Mouse (Mus musculus): Measurements from ENCODE around the gene Meiob. TPM values are rescaled to one million over a fixed set of nuclear protein-coding genes. Genes with fewer than 3 reads are reported as not detected.

Gene Meiob
- polyA plus RNA-seq, 1 experiment from 2014 or later = not detected

GRCm38 (mm10) chr17:24877336-24878116 lies 73.4 kb downstream of the Meiob start:
- Histone ChIP-seq H3K9me3 (no peaks in the 10 kb centered on the region), H3K27ac (no peak overlapping the region; the same call in 1 of the 2 replicates), H3K9ac (peak overlapping the region; percentile 31), H3K27me3 (no peaks in the 10 kb centered on the region), H3K4me2 (replicated peaks) (no peak overlapping the region), H3K4me3 (no peak overlapping the region), H3K4me1 (peaks cover 3% of the 10 kb centered on the region; the same call in 1 of the 2 replicates), H3K36me3 (peaks cover 3% of the 10 kb centered on the region)
- 51% methylated on average over 10 of the region's 10 CpGs for whole genome bisulfite sequencing
- no peak for ATAC-seq (ENCODE audit: insufficient number of reproducible peaks, insufficient read depth, low FRiP score, low TSS enrichment)

DNA sequence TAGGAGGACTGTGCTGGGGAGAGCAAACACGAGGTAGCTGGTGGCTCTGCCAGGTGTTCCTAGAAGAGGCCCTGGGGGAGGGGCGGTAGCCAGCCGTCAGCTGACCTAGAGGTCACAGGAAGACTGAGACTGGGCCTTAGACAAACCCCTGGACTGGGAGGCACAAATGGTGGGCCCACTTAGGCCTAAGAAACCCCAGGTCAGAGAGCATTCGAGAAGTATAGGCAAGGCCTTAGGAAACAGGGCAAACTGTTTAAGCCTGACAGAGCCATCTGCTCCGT lies 74.0 kb downstream of the Meiob start:
- H3K36me3 ChIP-seq = peaks cover 9% of the 10 kb centered on the region
- no peaks in the 10 kb centered on the region for H3K9me3 ChIP-seq
- no peak for ATAC-seq (ENCODE audit: insufficient number of reproducible peaks, insufficient read depth, low FRiP score, low TSS enrichment)
- no peak overlapping the region for H3K4me3 ChIP-seq
- H3K27me3 ChIP-seq = no peaks in the 10 kb centered on the region
- H3K9ac ChIP-seq = no peak overlapping the region
- peaks cover 3% of the 10 kb centered on the region; the same call in 1 of the 2 replicates for H3K4me1 ChIP-seq
- no peak overlapping the region for H3K4me2 ChIP-seq (replicated peaks)
- no peak overlapping the region for H3K27ac ChIP-seq
- 31% methylated on average over 5 of the region's 5 CpGs for WGBS

DNA sequence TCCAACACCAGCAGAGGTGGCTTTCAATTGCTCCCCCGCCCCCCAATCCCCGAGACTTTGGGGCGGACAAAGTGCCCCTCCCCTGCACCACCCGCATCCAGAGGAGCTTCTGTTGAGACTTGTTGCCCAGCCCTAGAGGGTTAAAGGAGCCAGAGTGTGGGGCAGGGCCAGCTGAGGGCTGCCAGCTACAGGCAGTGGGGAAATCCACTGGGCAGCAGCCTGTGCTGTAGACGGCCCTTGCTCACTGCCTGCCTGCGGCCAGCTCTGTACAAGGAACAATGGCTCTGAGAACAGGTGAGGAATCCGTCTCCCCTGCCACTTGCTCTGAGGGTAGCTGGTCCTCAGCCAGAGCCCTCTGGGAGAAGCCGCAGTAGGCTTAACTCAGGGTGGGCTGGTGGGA lies 74.4 kb downstream of the Meiob start:
- no peak overlapping the region for H3K9ac ChIP-seq
- no peaks in the 10 kb centered on the region for H3K9me3 ChIP-seq
- peaks cover 14% of the 10 kb centered on the region for H3K36me3 ChIP-seq
- 67% methylated on average over 8 of the region's 8 CpGs for WGBS
- H3K27me3 ChIP-seq = no peaks in the 10 kb centered on the region
- no peak overlapping the region for H3K4me2 ChIP-seq (replicated peaks)
- H3K27ac ChIP-seq = no peak overlapping the region
- peaks cover 3% of the 10 kb centered on the region; the same call in 1 of the 2 replicates for H3K4me1 ChIP-seq
- H3K4me3 ChIP-seq = no peak overlapping the region
- no peak for ATAC-seq (ENCODE audit: insufficient number of reproducible peaks, insufficient read depth, low FRiP score, low TSS enrichment)

DNA sequence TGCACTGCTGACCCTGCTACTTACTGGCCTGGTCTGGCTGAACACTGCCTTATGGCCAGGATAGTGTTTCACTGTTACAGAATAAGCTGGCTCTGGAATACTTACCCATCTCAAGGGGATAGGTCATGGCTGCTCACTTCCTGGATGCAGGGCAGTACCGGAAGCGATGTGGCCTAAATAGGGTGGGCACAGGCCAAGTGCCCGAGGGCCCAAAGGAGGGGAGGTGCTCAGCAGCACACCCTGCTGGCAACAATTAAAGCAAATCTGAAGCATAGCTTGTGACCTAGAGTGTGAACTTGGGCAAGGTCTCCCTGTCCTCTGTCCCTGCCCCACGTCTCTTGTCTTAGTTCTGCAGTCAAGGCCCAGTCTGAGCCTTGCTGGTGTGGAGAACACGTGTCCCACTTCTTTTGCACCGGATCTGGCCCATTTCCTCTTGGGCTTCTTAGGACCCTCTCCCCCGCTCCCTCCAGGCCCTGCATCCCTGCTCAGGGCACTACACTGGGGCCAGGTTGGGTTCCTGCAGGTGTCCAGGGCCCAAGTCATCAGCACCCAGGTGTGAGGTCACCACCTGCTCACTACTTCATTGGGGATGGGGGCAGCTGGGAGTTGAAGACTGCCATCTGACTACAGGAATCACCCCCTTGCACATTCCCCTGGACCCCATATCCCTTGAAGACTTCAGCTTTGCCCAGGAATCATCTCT lies 77.8 kb downstream of the Meiob start:
- no peak overlapping the region for H3K27ac ChIP-seq
- no peak overlapping the region for H3K9ac ChIP-seq
- H3K4me1 ChIP-seq = peaks cover 13% of the 10 kb centered on the region
- H3K4me2 ChIP-seq (replicated peaks) = no peak overlapping the region
- WGBS = 36% methylated on average over 7 of the region's 7 CpGs
- no peaks in the 10 kb centered on the region for H3K27me3 ChIP-seq
- no peak for ATAC-seq (ENCODE audit: insufficient number of reproducible peaks, insufficient read depth, low FRiP score, low TSS enrichment)
- H3K36me3 ChIP-seq = peaks cover 17% of the 10 kb centered on the region
- H3K4me3 ChIP-seq = no peak overlapping the region
- H3K9me3 ChIP-seq = no peaks in the 10 kb centered on the region

DNA sequence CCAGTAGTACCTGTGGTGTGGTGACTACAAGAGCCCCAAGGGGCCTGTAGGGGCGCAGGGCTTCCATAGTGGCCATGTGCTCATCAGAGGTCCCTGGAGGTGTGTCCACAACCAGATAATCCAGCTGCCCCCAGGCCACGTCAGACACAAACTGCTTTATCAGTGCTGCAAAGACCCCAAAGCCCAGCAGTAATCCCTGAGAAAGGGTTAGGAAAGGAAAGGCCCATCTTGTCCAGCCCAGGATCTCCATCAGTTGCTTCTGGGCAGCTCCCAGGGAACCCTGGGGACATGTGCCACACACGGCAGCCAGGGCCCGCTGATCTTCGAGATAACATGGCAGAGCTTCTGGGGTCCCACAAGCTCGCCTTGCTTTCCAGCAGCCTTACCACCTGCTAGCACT lies 80.3 kb downstream of the Meiob start:
- 86% methylated on average over 6 of the region's 6 CpGs for WGBS
- H3K4me3 ChIP-seq = no peak overlapping the region

DNA sequence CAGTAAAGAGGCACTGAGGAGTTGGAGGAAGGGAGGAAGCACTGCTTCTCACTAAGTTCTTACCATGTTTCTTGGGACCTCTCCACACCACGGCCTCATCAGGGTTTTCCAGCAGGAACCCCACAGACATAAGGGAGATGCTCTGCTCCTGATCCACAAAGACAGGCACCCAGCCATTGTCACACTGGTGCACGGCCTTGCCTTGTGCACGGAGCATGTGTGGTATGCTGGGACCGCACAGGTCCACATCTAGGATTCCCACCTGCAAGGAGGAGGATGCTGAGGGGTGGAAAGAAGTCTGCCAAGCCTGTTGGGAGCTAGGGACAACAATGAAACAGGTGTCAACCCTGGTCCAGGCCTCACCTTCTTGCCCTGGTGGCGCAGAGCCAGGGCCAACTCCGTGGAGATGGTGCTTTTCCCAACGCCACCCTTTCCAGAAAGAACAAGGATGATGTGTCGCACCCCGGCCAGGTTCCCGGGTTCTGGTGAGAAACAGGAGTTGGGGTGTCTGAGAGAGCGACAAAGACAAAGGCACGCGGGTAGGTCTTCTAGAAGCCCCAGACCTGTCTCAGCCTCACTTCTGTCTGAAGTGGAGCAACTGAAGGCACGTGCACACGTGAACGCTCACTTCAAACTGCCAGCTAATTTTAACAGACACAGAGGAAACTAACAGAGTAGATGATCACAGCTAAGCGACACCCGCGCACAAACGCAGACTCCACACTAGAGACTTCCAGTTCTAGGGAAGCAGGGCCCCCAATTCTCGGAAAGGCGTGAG lies 81.5 kb downstream of the Meiob start:
- Histone ChIP-seq H3K9me3 (no peaks in the 10 kb centered on the region), H3K27ac (no peak overlapping the region), H3K4me3 (peak overlapping the region; percentile 88), H3K9ac (peak overlapping the region; percentile 56), H3K4me1 (peaks cover 25% of the 10 kb centered on the region), H3K4me2 (replicated peaks) (peak overlapping the region; percentile 93), H3K36me3 (peaks cover 33% of the 10 kb centered on the region), H3K27me3 (no peaks in the 10 kb centered on the region)
- WGBS = 26% methylated on average over 22 of the region's 22 CpGs
- no peak for ATAC-seq (ENCODE audit: insufficient number of reproducible peaks, insufficient read depth, low FRiP score, low TSS enrichment)

More for the DNA sequence above, 80.3 kb downstream of the Meiob start:
- H3K9me3 ChIP-seq = no peaks in the 10 kb centered on the region
- ATAC-seq (ENCODE audit: insufficient number of reproducible peaks, insufficient read depth, low FRiP score, low TSS enrichment) = no peak
- peaks cover 25% of the 10 kb centered on the region for H3K4me1 ChIP-seq
- peaks cover 23% of the 10 kb centered on the region for H3K36me3 ChIP-seq
- no peaks in the 10 kb centered on the region for H3K27me3 ChIP-seq
- H3K4me2 ChIP-seq (replicated peaks) = no peak overlapping the region
- H3K27ac ChIP-seq = no peak overlapping the region
- H3K9ac ChIP-seq = no peak overlapping the region

DNA sequence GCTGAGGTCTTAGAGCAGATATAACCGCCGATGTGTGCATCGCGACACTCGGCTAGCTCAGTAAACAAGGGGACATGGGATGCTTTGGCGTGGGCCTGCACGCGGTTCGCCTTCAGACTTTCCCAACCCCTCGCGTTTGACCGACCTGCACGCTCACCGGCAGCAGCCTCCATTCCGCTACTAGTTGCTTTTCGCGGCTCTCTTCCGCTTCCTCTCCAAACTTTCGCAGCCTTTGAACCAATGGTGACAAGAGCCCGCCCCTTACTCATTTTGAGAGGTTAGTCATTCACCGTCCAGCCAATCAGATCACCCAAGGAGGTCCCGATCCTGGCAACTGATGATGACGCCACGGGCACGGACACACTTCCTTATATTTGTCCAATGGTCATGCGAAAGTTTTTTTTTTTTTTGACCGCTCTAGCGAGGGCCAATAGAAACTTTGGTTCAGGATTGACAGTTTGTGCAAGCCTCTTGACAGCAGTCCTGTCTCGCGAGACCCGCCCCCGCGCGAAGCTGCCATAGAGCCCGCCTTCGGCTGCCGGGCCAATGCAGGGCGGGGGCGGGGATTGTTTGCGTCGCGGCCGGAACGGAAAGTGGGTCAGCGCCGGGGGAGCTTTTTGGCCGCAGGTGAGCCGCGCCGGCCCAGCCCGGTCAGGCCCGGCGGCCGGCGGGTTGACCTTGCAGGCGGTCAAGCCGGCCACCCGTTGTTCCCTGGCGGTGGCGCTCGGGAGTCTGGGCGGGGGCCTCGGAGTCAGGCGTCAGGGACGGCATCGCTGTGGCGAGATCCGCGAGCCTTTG lies 82.2 kb downstream of the Meiob start, which contains the start of the genes Nubp2 and Spsb3:
Gene Nubp2, minus strand, starts transcription at position 216 of the 798 bp plus-strand sequence.
Gene Spsb3, plus strand, starts transcription at position 510 of the 798 bp plus-strand sequence.
- peak within 1 kb of the TSS; percentile 72 for H3K9ac ChIP-seq
- H3K9me3 ChIP-seq = no peaks in the 10 kb centered on the region
- WGBS = under 1% methylated on average over 69 of the region's 69 CpGs
- no peaks in the 10 kb centered on the region for H3K27me3 ChIP-seq
- H3K27ac ChIP-seq = no peak within 1 kb of the TSS
- H3K4me3 ChIP-seq = peak within 1 kb of the TSS; percentile 88
- peak within 1 kb of the TSS; percentile 96 for H3K4me2 ChIP-seq (replicated peaks)
- peaks cover 41% of the 10 kb centered on the region for H3K36me3 ChIP-seq
- peak; percentile 95 for ATAC-seq (ENCODE audit: insufficient number of reproducible peaks, insufficient read depth, low FRiP score, low TSS enrichment)
- H3K4me1 ChIP-seq = peaks cover 25% of the 10 kb centered on the region

DNA sequence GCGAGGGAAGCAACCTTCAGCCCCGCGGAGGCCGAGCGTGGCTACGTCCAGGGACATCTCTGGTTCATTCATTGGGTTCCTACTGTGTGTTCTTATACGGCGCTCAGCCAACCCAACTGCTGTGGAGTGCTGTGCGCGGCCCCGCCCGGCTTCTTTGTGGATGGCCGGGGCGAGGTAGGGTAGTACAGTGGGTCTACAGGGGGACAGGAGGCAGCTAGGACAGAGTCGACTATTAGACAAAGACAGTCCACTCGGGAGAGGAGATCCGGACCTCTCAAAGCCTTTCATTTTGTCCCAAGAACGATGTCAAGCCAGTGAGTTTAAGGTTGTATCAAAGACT lies 82.8 kb downstream of the Meiob start:
- H3K9me3 ChIP-seq = no peaks in the 10 kb centered on the region
- WGBS = 2% methylated on average over 18 of the region's 18 CpGs
- peak overlapping the region; percentile 72 for H3K9ac ChIP-seq
- peak overlapping the region; percentile 88 for H3K4me3 ChIP-seq
- peaks cover 46% of the 10 kb centered on the region for H3K36me3 ChIP-seq
- H3K27ac ChIP-seq = no peak overlapping the region
- no peaks in the 10 kb centered on the region for H3K27me3 ChIP-seq
- peak; percentile 29; the same call in 1 of the 2 replicates for ATAC-seq (ENCODE audit: insufficient number of reproducible peaks, insufficient read depth, low FRiP score, low TSS enrichment)
- H3K4me1 ChIP-seq = peaks cover 21% of the 10 kb centered on the region
- H3K4me2 ChIP-seq (replicated peaks) = peak overlapping the region; percentile 96

DNA sequence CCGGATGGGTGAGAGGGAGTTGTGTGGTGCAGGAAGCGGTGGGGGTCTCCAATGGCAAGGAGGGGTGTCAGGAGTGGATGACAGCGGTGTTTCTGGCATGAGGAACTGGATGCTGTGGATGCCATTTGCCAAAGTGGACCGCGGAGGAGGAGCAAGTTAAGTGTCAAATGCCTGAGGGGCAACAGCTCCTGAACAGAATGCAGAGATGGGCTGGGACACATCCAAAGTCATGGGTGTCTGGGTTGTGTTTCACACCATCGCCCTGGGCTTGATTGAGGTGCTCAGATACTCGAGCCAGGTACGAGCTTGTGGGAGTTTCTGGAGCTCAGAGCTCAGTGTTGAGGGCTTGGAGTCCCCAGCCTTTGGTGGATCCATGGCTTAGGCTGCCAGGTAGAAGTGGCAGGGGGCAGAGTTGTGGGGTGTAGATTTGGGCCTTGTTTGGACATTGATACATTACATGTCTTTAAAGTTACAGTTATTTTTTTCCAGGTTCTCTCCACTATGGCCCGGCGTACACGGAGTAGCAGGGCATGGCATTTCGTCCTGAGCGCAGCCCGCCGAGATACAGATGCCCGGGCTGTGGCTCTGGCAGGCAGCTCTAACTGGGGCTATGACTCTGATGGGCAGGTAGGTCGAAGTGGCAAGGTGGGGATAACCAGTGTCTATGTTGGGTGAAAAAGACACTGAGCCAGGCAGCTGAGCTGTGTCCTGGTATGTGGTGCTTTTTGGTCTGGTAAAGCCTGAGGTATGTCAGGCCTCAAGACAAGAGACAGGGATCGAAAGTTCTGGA lies 83.4 kb downstream of the Meiob start:
- peaks cover 49% of the 10 kb centered on the region for H3K36me3 ChIP-seq
- H3K4me1 ChIP-seq = peaks cover 21% of the 10 kb centered on the region
- H3K4me2 ChIP-seq (replicated peaks) = peak overlapping the region; percentile 96
- peak overlapping the region; percentile 72 for H3K9ac ChIP-seq
- H3K4me3 ChIP-seq = peak overlapping the region; percentile 88
- H3K27ac ChIP-seq = no peak overlapping the region
- H3K9me3 ChIP-seq = no peaks in the 10 kb centered on the region
- H3K27me3 ChIP-seq = no peaks in the 10 kb centered on the region
- ATAC-seq (ENCODE audit: insufficient number of reproducible peaks, insufficient read depth, low FRiP score, low TSS enrichment) = no peak
- WGBS = 65% methylated on average over 18 of the region's 18 CpGs

DNA sequence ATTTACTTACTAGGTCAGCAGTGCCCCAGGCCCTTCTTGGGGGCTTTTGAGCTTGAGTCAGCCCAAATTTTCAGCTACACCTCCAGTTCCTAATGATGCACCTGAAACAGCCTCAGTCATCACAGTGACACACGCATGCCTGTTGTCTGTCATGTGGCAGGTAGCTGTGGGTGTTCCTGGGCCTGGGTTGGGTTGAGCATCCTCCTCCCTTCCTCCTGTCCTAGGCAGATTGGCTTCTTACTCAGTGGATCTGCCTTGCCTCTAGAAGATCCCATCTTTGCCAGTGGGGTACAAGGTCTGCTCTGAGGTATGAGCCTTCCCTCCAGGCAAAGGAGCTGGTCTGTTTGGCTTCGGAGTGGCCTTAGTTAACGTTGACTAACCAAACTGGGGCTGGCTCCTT lies 84.8 kb downstream of the Meiob start:
- no peaks in the 10 kb centered on the region for H3K27me3 ChIP-seq
- H3K4me1 ChIP-seq = peaks cover 24% of the 10 kb centered on the region
- peaks cover 46% of the 10 kb centered on the region for H3K36me3 ChIP-seq
- H3K4me2 ChIP-seq (replicated peaks) = no peak overlapping the region
- 89% methylated on average over 3 of the region's 3 CpGs for WGBS
- H3K27ac ChIP-seq = no peak overlapping the region
- no peaks in the 10 kb centered on the region for H3K9me3 ChIP-seq
- no peak overlapping the region for H3K9ac ChIP-seq
- no peak for ATAC-seq (ENCODE audit: insufficient number of reproducible peaks, insufficient read depth, low FRiP score, low TSS enrichment)
- H3K4me3 ChIP-seq = no peak overlapping the region
